Mouse (Mus musculus) liver, embryonic 13.5 days (tissue): Measurements from ENCODE around the gene Ccdc69. TPM values are rescaled to one million over a fixed set of nuclear protein-coding genes. Genes with fewer than 3 reads are reported as not detected.

Experiments
- ATAC-seq: fragments of 200-750 bp; cut with Nextera tagmentation; 2 replicates; pipeline ENCODE4 v1.8.0; 2017; ENCODE audit warnings: low read depth, mild to moderate bottlenecking, moderate number of reproducible peaks, moderate library complexity
- DNase-seq: peaks from one replicate; pipeline ENCODE4 v3.0.0; 2022
- H3K27ac ChIP-seq: fragments of 300-500 bp; sonication (generic); 2 replicates; pipeline ENCODE4 v1.5.1; 2015; ENCODE audit warnings: moderate library complexity, mild to moderate bottlenecking, inconsistent platforms
- H3K27me3 ChIP-seq: fragments of 300-500 bp; sonication (generic); 2 replicates; pipeline ENCODE4 v1.6.1; 2015; ENCODE audit warnings: mild to moderate bottlenecking, inconsistent platforms
- H3K36me3 ChIP-seq: fragments of 300-500 bp; sonication (generic); 2 replicates; pipeline ENCODE4 v1.6.1; 2015; ENCODE audit warnings: mild to moderate bottlenecking, inconsistent platforms
- H3K4me1 ChIP-seq: fragments of 300-500 bp; sonication (generic); replicated peaks from 2 replicates; pipeline ENCODE4 v1.6.1; 2015; ENCODE audit warnings: inconsistent platforms
- H3K4me2 ChIP-seq: fragments of 300-500 bp; sonication (generic); 2 replicates; pipeline ENCODE4 v1.6.1; 2015; ENCODE audit warnings: inconsistent platforms, mild to moderate bottlenecking, moderate library complexity
- H3K4me3 ChIP-seq: fragments of 300-500 bp; sonication (generic); replicated peaks from 2 replicates; pipeline ENCODE4 v1.5.1; 2015; ENCODE audit warnings: mild to moderate bottlenecking, inconsistent platforms
- H3K9ac ChIP-seq: fragments of 300-500 bp; sonication (generic); 2 replicates; pipeline ENCODE4 v1.6.1; 2015; ENCODE audit warnings: mild to moderate bottlenecking, inconsistent platforms
- H3K9me3 ChIP-seq: fragments of 300-500 bp; sonication (generic); replicated peaks from 2 replicates; pipeline ENCODE4 v1.6.1; 2016; ENCODE audit warnings: inconsistent platforms
- WGBS: fragments of 180-500 bp; shearing (Covaris S2); methylation state at CpG from one replicate; pipeline ENCODE4 v1.1.7; 2015; ENCODE audit not compliant: insufficient replicate concordance; 5-methylcytosine and 5-hydroxymethylcytosine counted together
- polyA plus RNA-seq: library from polyadenylated mRNA; unstranded; fragments of >200 nt; fragmentation: Nextera tagmentation; extraction: Ambion mirVana; gene quantifications from 2 replicates; pipeline ENCODE4 v1.2.1, GENCODE M21; 2015

Ccdc69 gene
- polyA plus RNA-seq, 1 experiment from 2014 or later, result 1.1 TPM

DNA sequence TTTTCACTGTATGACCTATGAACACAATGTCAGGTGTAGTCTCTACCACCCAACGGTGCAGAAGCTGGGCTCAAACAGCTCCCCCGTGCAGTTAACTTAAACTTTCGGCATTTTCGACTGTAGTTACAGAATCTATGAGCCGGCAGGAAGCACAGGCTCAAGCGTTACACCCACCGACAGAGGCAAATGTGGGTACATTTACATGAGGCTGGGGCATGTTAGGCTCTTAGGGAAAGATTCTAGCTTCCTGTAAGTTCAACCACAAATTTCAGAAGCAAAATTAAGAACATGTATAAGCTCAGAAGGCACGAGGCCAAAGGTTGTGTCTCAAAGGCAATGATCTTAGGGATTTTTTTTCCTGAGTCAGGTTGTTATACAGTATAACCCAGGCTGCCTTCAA is 5.5 kb downstream of the Ccdc69 start:
- H3K27ac ChIP-seq, result no peak overlapping the region
- H3K9me3 ChIP-seq, result no peaks in the 10 kb centered on the region
- 0 out of 2 replicates have a peak, but pooled peaks cover 1% of the 10 kb centered on the region for H3K27me3 ChIP-seq
- WGBS, result 63% methylated on average over 8 of the region's 8 CpGs
- H3K4me2 ChIP-seq, result no peak overlapping the region
- H3K9ac ChIP-seq, result no peak overlapping the region
- peaks cover 7% of the 10 kb centered on the region; the same call in 1 of the 2 replicates for H3K4me1 ChIP-seq
- DNase-seq (no peak), ATAC-seq (no peak)
- H3K36me3 ChIP-seq, result no peaks in the 10 kb centered on the region
- no peak overlapping the region for H3K4me3 ChIP-seq

DNA sequence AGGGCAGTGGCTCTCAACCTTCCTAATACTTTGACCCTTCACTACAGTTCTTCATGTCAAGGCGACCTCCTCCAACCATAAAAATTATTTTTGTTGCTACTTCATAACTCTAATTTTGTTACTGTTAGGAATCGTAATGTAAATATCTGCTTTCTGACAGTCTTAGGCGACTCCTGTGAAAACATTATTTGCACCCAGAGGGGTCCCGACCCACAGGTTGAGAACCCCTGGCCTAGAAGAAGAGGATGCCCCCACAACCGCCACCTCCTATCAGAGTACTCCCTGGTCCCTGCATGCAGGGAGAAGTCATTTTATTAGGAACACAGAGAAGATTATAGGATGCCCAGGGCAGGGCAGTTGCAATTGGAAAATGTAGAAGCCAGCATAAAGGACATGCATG is 6.6 kb downstream of the Ccdc69 start:
- ATAC-seq (no peak), DNase-seq (no peak)
- H3K9me3 ChIP-seq, result no peaks in the 10 kb centered on the region
- H3K4me3 ChIP-seq, result no peak overlapping the region
- no peaks in the 10 kb centered on the region for H3K4me1 ChIP-seq
- no peaks in the 10 kb centered on the region for H3K36me3 ChIP-seq
- 61% methylated on average over 5 of the region's 5 CpGs for WGBS
- no peaks in the 10 kb centered on the region for H3K27me3 ChIP-seq
- H3K4me2 ChIP-seq, result no peak overlapping the region
- no peak overlapping the region for H3K27ac ChIP-seq
- no peak overlapping the region for H3K9ac ChIP-seq

DNA sequence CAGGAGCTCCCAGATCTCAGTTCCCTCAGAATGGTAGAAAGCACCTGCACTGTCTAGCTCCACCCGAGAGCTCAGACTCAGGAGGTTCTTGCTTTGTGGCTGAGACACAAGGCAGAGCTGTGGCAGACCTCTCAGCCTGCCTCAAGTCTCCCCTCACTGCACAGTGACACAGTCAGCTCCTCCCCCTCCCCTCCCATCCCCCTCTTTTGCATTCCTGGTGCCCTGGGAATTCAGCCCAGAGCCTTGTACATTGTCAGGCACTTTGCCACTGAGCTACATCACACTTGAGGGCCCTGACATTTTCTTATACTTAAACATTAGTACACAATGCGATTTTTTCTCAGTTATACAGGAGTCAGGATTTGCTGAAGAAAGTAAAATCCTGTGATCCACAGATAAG is 8.9 kb downstream of the Ccdc69 start:
- H3K9ac ChIP-seq, result no peak overlapping the region
- H3K9me3 ChIP-seq, result no peaks in the 10 kb centered on the region
- no peak overlapping the region for H3K4me3 ChIP-seq
- H3K27ac ChIP-seq, result no peak overlapping the region
- no peaks in the 10 kb centered on the region for H3K27me3 ChIP-seq
- no peaks in the 10 kb centered on the region for H3K36me3 ChIP-seq
- 45% methylated on average over 2 of the region's 2 CpGs for WGBS
- DNase-seq, result no peak
- H3K4me2 ChIP-seq, result no peak overlapping the region
- ATAC-seq, result no peak
- H3K4me1 ChIP-seq, result no peaks in the 10 kb centered on the region

DNA sequence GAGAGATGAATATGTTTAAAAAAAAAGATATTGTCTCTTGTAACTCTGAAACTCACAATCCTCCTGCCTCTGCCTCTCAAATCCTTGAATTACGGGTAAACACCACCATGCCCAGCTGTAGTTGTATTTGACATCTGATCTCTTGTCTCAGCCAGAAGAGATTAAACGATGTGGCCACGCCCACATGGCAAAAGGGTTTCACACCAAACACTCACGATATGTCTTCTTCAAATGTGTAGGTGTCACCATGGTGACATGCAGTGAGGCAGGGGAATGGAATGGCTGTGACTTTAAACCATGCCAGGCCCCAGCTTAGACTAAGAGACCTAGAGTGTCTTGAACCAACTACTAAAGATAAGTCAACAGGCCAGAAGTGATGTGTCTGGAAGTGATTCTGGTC is 11.0 kb downstream of the Ccdc69 start:
- DNase-seq (no peak), ATAC-seq (no peak)
- 53% methylated on average over 4 of the region's 4 CpGs for WGBS

DNA sequence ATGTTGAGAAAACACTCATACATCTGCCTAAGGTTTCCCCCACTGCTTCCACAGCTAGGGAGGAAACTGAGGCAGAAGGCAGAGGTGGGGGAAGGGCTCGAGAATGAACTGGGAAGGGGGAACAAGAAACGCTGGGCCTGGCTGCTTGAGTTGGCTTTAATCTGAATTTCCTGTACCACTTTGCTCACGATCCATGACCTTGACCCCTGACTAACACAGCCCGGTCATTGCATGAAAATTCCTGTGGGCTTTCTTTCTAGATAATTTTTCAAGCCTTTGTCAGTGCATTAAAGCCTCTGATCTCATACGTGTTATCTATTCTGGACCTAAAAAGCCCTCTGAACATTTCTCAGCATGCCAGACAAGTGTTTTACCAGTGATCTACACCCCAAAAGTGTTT is 15.1 kb downstream of the Ccdc69 start:
- H3K4me1 ChIP-seq, result 0 out of 2 replicates have a peak, but pooled peaks cover 6% of the 10 kb centered on the region
- H3K9ac ChIP-seq, result no peak overlapping the region
- H3K36me3 ChIP-seq, result no peaks in the 10 kb centered on the region
- no peak for ATAC-seq
- no peak overlapping the region for H3K4me3 ChIP-seq
- H3K4me2 ChIP-seq, result no peak overlapping the region
- DNase-seq, result no peak
- no peaks in the 10 kb centered on the region for H3K9me3 ChIP-seq
- 45% methylated on average over 5 of the region's 5 CpGs for WGBS
- no peaks in the 10 kb centered on the region for H3K27me3 ChIP-seq
- H3K27ac ChIP-seq, result no peak overlapping the region

More for the DNA sequence above, 11.0 kb downstream of the Ccdc69 start:
- no peaks in the 10 kb centered on the region for H3K36me3 ChIP-seq
- 0 out of 2 replicates have a peak, but pooled peaks cover 6% of the 10 kb centered on the region for H3K4me1 ChIP-seq
- H3K27me3 ChIP-seq, result no peaks in the 10 kb centered on the region
- H3K4me3 ChIP-seq, result no peak overlapping the region
- H3K4me2 ChIP-seq, result no peak overlapping the region
- no peaks in the 10 kb centered on the region for H3K9me3 ChIP-seq
- H3K9ac ChIP-seq, result no peak overlapping the region
- no peak overlapping the region for H3K27ac ChIP-seq

DNA sequence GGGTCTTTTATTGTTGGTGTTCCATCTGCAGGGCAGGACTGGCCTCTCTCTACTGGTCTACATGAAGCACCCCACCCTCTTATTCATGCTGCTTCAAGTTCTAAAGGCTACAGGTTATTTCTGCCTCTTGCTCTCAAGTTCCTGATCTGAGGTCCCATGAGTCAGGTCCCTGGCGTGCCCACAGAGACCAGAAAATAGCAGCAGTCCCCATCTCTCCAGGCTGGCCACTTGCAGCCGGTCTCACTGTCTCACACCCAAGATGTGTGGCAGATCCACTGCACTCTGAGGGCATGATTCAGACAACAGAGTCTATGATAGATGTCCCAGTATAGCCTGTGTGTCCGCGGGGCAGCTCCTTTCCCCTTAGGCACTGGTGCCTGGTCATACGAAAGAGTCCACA is 17.1 kb downstream of the Ccdc69 start:
- ATAC-seq, result no peak
- Histone ChIP-seq H3K9ac (no peak overlapping the region), H3K27ac (no peak overlapping the region), H3K27me3 (no peaks in the 10 kb centered on the region), H3K4me2 (no peak overlapping the region), H3K4me1 (0 out of 2 replicates have a peak, but pooled peaks cover 6% of the 10 kb centered on the region), H3K9me3 (no peaks in the 10 kb centered on the region), H3K4me3 (no peak overlapping the region), H3K36me3 (no peaks in the 10 kb centered on the region)
- 65% methylated on average over 5 of the region's 5 CpGs for WGBS
- no peak for DNase-seq

DNA sequence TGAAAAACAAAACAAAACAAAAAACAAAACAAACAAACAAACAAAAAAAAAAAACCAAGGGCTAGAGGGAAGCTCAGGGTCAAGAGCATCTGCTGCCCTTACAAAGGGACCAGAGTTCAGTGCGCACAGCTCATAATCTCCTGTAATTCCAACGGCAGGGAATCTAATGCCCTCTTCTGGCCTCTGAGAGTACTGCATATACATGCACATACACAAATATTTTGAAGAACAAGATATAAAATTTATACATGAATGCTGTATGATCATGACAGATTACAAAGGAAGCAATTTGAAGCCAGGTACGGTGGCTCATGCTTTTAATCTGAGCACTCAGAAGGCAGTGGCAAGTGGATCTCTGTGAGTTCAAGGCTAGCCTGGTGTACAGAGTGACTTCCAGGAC is 20.4 kb downstream of the Ccdc69 start:
- H3K27me3 ChIP-seq, result no peaks in the 10 kb centered on the region
- H3K4me2 ChIP-seq, result no peak overlapping the region
- ATAC-seq (no peak), DNase-seq (no peak)
- no peaks in the 10 kb centered on the region for H3K36me3 ChIP-seq
- H3K9ac ChIP-seq, result no peak overlapping the region
- H3K4me1 ChIP-seq, result no peaks in the 10 kb centered on the region
- H3K4me3 ChIP-seq, result no peak overlapping the region
- no peaks in the 10 kb centered on the region for H3K9me3 ChIP-seq
- no peak overlapping the region for H3K27ac ChIP-seq
- 65% methylated on average over 3 of the region's 3 CpGs for WGBS

DNA sequence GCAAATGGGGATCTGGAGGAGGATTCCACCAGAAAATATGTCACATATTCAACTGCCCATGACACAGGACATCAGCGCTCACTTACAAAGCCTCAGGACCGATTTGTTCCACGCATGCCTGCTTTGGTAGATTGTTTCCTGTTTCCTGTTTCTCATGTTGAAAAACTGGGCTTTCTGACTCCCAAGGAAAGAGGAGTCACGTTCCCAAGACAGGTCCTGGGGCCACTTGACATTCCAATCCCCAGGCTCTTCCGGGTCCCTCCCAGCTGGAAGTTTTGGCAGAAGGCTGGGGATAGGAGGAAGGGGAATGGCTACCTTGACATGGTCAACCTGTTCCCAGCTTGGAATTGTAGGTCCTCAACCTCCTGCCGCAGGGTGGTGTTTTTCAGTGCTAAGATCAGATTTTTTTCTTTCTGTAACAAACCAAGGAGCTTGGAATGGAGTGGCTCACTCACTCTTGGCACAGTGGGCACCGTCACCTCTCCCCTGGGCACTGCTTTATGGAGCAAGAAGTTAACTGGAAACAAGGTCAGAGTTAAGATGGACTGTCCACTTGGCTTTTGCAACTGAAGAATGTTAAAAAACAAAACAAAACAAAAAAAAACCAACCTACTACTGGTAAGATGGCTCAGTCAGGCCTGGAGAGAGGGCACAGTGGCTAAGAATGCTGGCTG is 27.0 kb downstream of the Ccdc69 start:
- no peak for DNase-seq
- 60% methylated on average over 7 of the region's 7 CpGs for WGBS

DNA sequence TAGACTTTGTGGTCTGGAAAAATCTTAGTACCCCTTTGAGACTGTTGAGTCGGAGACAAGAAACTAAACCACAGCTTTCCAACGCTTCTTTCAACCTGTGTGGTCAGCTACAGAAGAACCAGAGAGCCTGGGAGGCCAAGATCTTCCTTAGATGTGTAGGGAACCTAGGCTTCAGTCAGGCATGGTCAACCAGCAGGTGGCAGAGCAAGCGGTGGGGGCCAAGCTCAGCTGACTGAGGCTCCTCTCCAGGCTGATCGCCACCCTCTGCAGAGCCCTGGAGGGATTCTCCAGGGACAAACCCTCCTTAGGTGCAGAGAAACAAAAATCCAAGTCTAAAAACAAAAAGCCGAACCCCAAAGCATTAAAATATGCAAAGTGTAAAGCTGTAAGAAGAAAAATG is 31.3 kb downstream of the Ccdc69 start:
- Histone ChIP-seq H3K4me3 (no peak overlapping the region), H3K27me3 (no peaks in the 10 kb centered on the region), H3K4me1 (no peaks in the 10 kb centered on the region), H3K9me3 (no peaks in the 10 kb centered on the region), H3K4me2 (no peak overlapping the region), H3K9ac (no peak overlapping the region), H3K36me3 (no peaks in the 10 kb centered on the region), H3K27ac (no peak overlapping the region)
- WGBS, result 35% methylated on average over 5 of the region's 5 CpGs
- DNase-seq (no peak), ATAC-seq (no peak)

More for the DNA sequence above, 27.0 kb downstream of the Ccdc69 start:
- ATAC-seq, result no peak
- no peaks in the 10 kb centered on the region for H3K36me3 ChIP-seq
- H3K27me3 ChIP-seq, result no peaks in the 10 kb centered on the region
- H3K9me3 ChIP-seq, result no peaks in the 10 kb centered on the region
- H3K9ac ChIP-seq, result no peak overlapping the region; the same call in 1 of the 2 replicates
- no peak overlapping the region for H3K4me3 ChIP-seq
- no peak overlapping the region for H3K4me2 ChIP-seq
- no peak overlapping the region for H3K27ac ChIP-seq
- H3K4me1 ChIP-seq, result no peaks in the 10 kb centered on the region

DNA sequence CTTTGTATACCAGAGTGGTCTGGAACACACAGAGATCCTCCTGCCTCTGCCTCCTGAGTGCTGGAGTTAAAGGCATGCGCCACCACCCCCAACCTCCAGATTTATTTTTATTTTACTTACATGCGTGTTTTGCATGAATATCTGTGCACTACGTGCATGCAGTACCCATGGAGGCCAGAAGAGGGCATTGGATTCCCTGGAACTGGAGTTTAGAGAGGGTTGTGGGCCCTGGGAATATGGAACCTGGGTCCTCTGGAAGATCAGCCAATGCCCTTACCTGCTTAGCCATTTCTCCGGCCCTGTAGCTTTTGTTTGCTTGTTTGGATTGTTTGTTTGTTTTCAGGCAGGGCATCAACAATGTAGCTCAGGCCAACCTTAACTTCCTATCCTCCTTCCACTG is 36.6 kb downstream of the Ccdc69 start:
- WGBS, result 54% methylated on average over 4 of the region's 4 CpGs
- no peak for DNase-seq

DNA sequence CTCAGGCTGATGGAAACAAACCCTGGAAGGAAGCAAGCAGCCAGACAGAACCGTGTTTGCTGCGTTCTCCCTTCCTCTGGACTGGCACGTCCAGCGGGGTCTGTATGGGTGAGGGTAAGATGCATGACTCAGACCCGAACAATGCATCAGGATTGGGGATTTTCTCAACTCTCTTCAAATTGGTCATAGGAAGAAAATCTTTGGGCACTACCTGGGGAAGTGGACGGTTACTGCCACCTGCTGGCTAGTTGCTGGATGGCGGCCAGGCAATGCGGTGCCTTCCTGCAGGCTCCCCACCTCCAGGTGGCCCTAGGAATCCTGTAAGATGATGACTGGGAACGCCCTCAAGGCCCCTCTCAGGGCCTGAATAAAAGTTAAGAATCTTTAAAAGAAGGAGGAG is 38.3 kb downstream of the Ccdc69 start:
- Histone ChIP-seq H3K4me3 (no peak overlapping the region), H3K4me2 (no peak overlapping the region), H3K9ac (no peak overlapping the region), H3K4me1 (no peaks in the 10 kb centered on the region), H3K9me3 (no peaks in the 10 kb centered on the region), H3K36me3 (no peaks in the 10 kb centered on the region), H3K27me3 (no peaks in the 10 kb centered on the region), H3K27ac (no peak overlapping the region)
- ATAC-seq (no peak), DNase-seq (peak; percentile 24)
- 3% methylated on average over 9 of the region's 9 CpGs for WGBS

More for the DNA sequence above, 36.6 kb downstream of the Ccdc69 start:
- ATAC-seq, result no peak
- no peaks in the 10 kb centered on the region for H3K9me3 ChIP-seq
- no peak overlapping the region for H3K4me2 ChIP-seq
- H3K4me1 ChIP-seq, result no peaks in the 10 kb centered on the region
- H3K9ac ChIP-seq, result no peak overlapping the region
- H3K36me3 ChIP-seq, result no peaks in the 10 kb centered on the region
- no peaks in the 10 kb centered on the region for H3K27me3 ChIP-seq
- no peak overlapping the region for H3K27ac ChIP-seq
- H3K4me3 ChIP-seq, result no peak overlapping the region

DNA sequence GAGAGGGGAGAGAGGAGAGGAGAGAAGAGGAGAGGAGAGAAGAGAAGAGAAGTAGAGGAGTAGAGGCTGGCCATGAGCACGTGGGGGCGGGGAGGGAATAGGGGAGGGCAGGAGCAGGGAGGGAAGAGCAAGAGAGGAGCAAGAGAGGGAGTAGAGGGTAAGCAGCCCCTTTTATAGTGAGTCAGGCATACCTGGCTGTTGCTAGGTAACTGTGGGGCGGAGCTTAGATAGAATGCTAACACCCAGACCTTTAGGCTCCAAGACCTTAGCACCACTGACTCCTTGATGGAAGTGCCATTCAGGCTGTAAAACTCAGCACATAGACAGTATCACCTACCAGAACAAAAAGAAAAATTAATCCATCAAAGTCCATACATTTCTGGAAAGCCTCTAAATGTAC is 41.3 kb downstream of the Ccdc69 start:
- 35% methylated on average over 3 of the region's 3 CpGs for WGBS
- ATAC-seq, result no peak
- H3K27me3 ChIP-seq, result 0 out of 2 replicates have a peak, but pooled peaks cover 7% of the 10 kb centered on the region

More for the DNA sequence above, 41.3 kb downstream of the Ccdc69 start:
- H3K9me3 ChIP-seq, result no peaks in the 10 kb centered on the region
- peaks cover 24% of the 10 kb centered on the region for H3K4me1 ChIP-seq
- H3K9ac ChIP-seq, result no peak overlapping the region
- H3K36me3 ChIP-seq, result no peaks in the 10 kb centered on the region
- no peak for DNase-seq
- no peak overlapping the region for H3K4me3 ChIP-seq
- H3K27ac ChIP-seq, result no peak overlapping the region
- H3K4me2 ChIP-seq, result no peak overlapping the region
